8 mouse cellular contexts compared by ENCODE assay signal in the genomic region with DNA sequence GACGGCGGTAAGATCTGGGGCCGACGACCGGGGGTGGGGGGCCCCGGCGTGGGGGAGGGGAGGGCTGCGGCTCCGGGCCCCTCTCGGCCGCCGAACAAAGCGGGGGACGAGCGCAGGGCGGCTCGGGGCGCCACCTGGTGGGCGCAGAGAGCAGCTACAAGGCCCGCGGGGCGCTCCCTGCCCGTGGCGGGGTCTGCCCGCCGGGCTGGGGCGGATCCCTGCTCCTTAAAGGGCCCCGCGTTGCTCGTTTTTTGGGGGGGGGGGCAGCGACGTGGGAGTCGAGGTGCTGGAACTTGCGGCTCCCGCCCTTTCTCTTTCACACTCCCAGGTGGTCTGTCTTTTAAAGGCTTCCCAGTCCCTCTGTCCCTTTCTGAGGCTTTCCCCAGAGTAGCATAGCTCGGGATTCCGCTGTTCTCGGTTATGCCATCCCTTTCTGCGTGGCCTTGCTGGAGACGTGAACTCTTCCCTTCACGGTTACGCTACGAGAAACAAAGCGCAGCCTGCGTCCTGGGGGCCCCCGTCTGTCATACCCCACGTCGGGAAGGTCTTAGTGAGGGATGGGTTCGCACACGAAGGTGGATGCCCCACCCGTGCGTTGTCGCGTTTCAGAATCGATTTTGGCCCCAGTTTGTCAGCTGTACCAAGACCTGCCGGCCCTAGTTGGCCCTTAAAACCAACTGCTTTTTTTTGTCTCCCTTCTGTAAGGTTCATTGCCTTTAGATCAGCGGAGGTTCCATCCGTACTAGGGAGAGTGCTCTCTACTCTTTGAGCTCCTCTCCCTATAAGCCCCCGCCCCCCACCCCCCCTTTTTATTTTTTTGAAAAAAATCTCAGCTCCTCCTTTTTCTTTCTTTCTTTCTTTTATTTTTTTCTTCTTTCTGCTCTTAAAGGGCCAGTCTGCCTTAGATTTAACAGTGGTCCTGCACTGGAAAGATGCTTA. TPM values are rescaled to one million over a fixed set of nuclear protein-coding genes. Genes with fewer than 3 reads are reported as not detected.
DNase-seq lines count a peak whose midpoint lies in the region; ATAC-seq and TF ChIP-seq lines count a peak whose summit lies in the region.

No protein-coding gene starts in this region.

- no peaks in the 10 kb centered on the region for H3K9me3 ChIP-seq in ES-Bruce4 (replicated peaks; ENCODE audit: control insufficient read depth, insufficient read depth, low read length, poor library complexity, severe bottlenecking)
- H3K9me3 ChIP-seq in forebrain, embryonic 11.5 days (ENCODE audit: control insufficient read depth, low read length) = no peaks in the 10 kb centered on the region
- H3K9me3 ChIP-seq in heart, embryonic 16.5 days (replicated peaks; ENCODE audit: control insufficient read depth, low read length) = no peaks in the 10 kb centered on the region
- H3K9me3 ChIP-seq in lung, embryonic 15.5 days = no peaks in the 10 kb centered on the region

- no peak for TF ChIP-seq EP300 in ES-Bruce4 (IDR thresholded peaks at IDR 0.05; ENCODE audit: insufficient read depth, low read depth, low read length)

- H3K4me1 ChIP-seq in ES-Bruce4 (ENCODE audit: control insufficient read depth, insufficient read depth, low read length) = no peaks in the 10 kb centered on the region
- peaks cover 40% of the 10 kb centered on the region for H3K4me1 ChIP-seq in forebrain, embryonic 11.5 days (replicated peaks; ENCODE audit: control insufficient read depth, insufficient read depth, low read length)
- peaks cover 59% of the 10 kb centered on the region for H3K4me1 ChIP-seq in heart, embryonic 16.5 days (ENCODE audit: control insufficient read depth, insufficient read depth, low read length)
- peaks cover 57% of the 10 kb centered on the region for H3K4me1 ChIP-seq in lung, embryonic 15.5 days

- H3K4me2 ChIP-seq in forebrain, embryonic 11.5 days (ENCODE audit: low read depth, low read length, severe bottlenecking) = peak overlapping the region; percentile 92
- peak overlapping the region; percentile 91 for H3K4me2 ChIP-seq in heart, embryonic 16.5 days (ENCODE audit: low read depth, low read length)
- peak overlapping the region; percentile 88 for H3K4me2 ChIP-seq in lung, embryonic 15.5 days

- DNase-seq in c-Kit-positive CD71-negative TER-119-negative erythroid progenitor cells, embryonic 14.5 days (ENCODE audit: low read depth) = peak; percentile 55
- peak; percentile 94 for DNase-seq in forebrain, embryonic 11.5 days (ENCODE audit: low spot score)
- peak; percentile 87 to 92 for DNase-seq in kidney, postnatal 4 days
- peak; percentile 80 for DNase-seq in testis, postnatal 14 days (ENCODE audit: low spot score)

- no peak for TF ChIP-seq POLR2A in ES-Bruce4 (IDR thresholded peaks at IDR 0.05; ENCODE audit: insufficient read depth, low read length)

- TF ChIP-seq CTCF in ES-Bruce4 (IDR thresholded peaks at IDR 0.05; ENCODE audit: low read depth, low read length) = peak; percentile 58

- no peaks in the 10 kb centered on the region for H3K36me3 ChIP-seq in ES-Bruce4 (ENCODE audit: control insufficient read depth, insufficient read depth, low read length, poor library complexity, severe bottlenecking)
- no peaks in the 10 kb centered on the region; the same call in 1 of the 2 replicates for H3K36me3 ChIP-seq in forebrain, embryonic 11.5 days (ENCODE audit: control insufficient read depth, insufficient read depth, low read length)
- peaks cover 6% of the 10 kb centered on the region; the same call in 1 of the 2 replicates for H3K36me3 ChIP-seq in heart, embryonic 16.5 days (ENCODE audit: control insufficient read depth, insufficient read depth)
- peaks cover 11% of the 10 kb centered on the region for H3K36me3 ChIP-seq in lung, embryonic 15.5 days

- H3K9ac ChIP-seq in ES-Bruce4 (ENCODE audit: low read depth, poor library complexity, severe bottlenecking) = peak overlapping the region; percentile 93
- peak overlapping the region; percentile 99 for H3K9ac ChIP-seq in forebrain, embryonic 11.5 days (ENCODE audit: low read length)
- H3K9ac ChIP-seq in heart, embryonic 16.5 days (ENCODE audit: low read length) = peak overlapping the region; percentile 97
- peak overlapping the region; percentile 96 for H3K9ac ChIP-seq in lung, embryonic 15.5 days

- peak; percentile 57 for ATAC-seq in forebrain, embryonic 11.5 days (replicated peaks; ENCODE audit: low FRiP score)
- peak; percentile 71 for ATAC-seq in heart, embryonic 16.5 days (replicated peaks; ENCODE audit: extremely low read depth, insufficient read depth, low FRiP score)
- ATAC-seq in lung, embryonic 15.5 days (ENCODE audit: borderline replicate concordance, extremely low read depth, low FRiP score, low TSS enrichment) = peak; percentile 70; the same call in 1 of the 2 replicates
- peak; percentile 37 for ATAC-seq in neutrophil, adult 5-6 weeks (ENCODE audit: extremely low read depth, insufficient number of reproducible peaks, low FRiP score, poor library complexity, severe bottlenecking)

- under 1% methylated on average over 51 of the region's 59 CpGs for WGBS in forebrain, embryonic 11.5 days
- under 1% methylated on average over 59 of the region's 59 CpGs for WGBS in heart, embryonic 16.5 days
- WGBS in lung, embryonic 15.5 days = under 1% methylated on average over 57 of the region's 59 CpGs

- H3K27ac ChIP-seq in ES-Bruce4 (ENCODE audit: insufficient read depth, low read length) = no peak overlapping the region
- H3K27ac ChIP-seq in forebrain, embryonic 11.5 days (ENCODE audit: low read depth, low read length) = peak overlapping the region; percentile 93
- H3K27ac ChIP-seq in heart, embryonic 16.5 days (ENCODE audit: low read length) = peak overlapping the region; percentile 94
- H3K27ac ChIP-seq in lung, embryonic 15.5 days = peak overlapping the region; percentile 92

- H3K27me3 ChIP-seq in ES-Bruce4 (ENCODE audit: control insufficient read depth, insufficient read depth, low read length, poor library complexity, severe bottlenecking) = no peaks in the 10 kb centered on the region
- H3K27me3 ChIP-seq in forebrain, embryonic 11.5 days (ENCODE audit: control insufficient read depth, insufficient read depth, low read length) = no peaks in the 10 kb centered on the region
- H3K27me3 ChIP-seq in heart, embryonic 16.5 days (ENCODE audit: control insufficient read depth, insufficient read depth, low read length) = no peaks in the 10 kb centered on the region
- H3K27me3 ChIP-seq in lung, embryonic 15.5 days = no peaks in the 10 kb centered on the region

- H3K4me3 ChIP-seq in ES-Bruce4 (ENCODE audit: low read depth, low read length) = peak overlapping the region; percentile 55
- H3K4me3 ChIP-seq in forebrain, embryonic 11.5 days (ENCODE audit: low read depth, low read length) = peak overlapping the region; percentile 98
- peak overlapping the region; percentile 89 for H3K4me3 ChIP-seq in heart, embryonic 16.5 days (ENCODE audit: low read length)
- peak overlapping the region; percentile 84 for H3K4me3 ChIP-seq in lung, embryonic 15.5 days

RNA-seq across cellular contexts. Expression of a gene that starts 0.8 kb away (rescaled TPM):
- polyA plus RNA-seq in ES-Bruce4 (2011; ENCODE audit: insufficient read depth, insufficient read length, low read depth, missing spikeins) = 6.2 and 7.5 TPM in 2 replicates
- polyA plus RNA-seq in forebrain, embryonic 11.5 days (2014; fragmentation: Nextera tagmentation; extraction: Ambion mirVana) = 11.5 and 14.2 TPM in 2 replicates
- polyA plus RNA-seq in heart, embryonic 16.5 days (2015; fragmentation: Nextera tagmentation; extraction: Ambion mirVana) = 3.1 and 3.4 TPM in 2 replicates
- 6.2 and 6.8 TPM in 2 replicates for polyA plus RNA-seq in lung, embryonic 15.5 days (2015; fragmentation: Nextera tagmentation; extraction: Ambion mirVana)
- total RNA-seq in neutrophil, adult 5-6 weeks (2017) = 2.5 and 2.8 TPM in 2 replicates

RNA-seq across cellular contexts. Expression of a gene that starts 35.4 kb away (rescaled TPM):
- polyA plus RNA-seq in ES-Bruce4 (2011; ENCODE audit: insufficient read depth, insufficient read length, low read depth, missing spikeins) = 43.8 and 56.3 TPM in 2 replicates
- polyA plus RNA-seq in forebrain, embryonic 11.5 days (2014; fragmentation: Nextera tagmentation; extraction: Ambion mirVana) = 39.9 and 52.0 TPM in 2 replicates
- 15.0 and 19.0 TPM in 2 replicates for polyA plus RNA-seq in heart, embryonic 16.5 days (2015; fragmentation: Nextera tagmentation; extraction: Ambion mirVana)
- 27.9 and 28.3 TPM in 2 replicates for polyA plus RNA-seq in lung, embryonic 15.5 days (2015; fragmentation: Nextera tagmentation; extraction: Ambion mirVana)
- total RNA-seq in neutrophil, adult 5-6 weeks (2017) = 8.7 and 9.3 TPM in 2 replicates
